Mouse (Mus musculus): ENCODE data around the gene Map1s.

Map1s gene

GRCm38 (mm10) chr8:70941478-70941877 lies 35.7 kb downstream of the Map1s start:
- DNase-seq (ENCODE audit: low read depth): peak; percentile 10

GRCm38 (mm10) chr8:70943187-70943586 lies 37.5 kb downstream of the Map1s start:
- no peak for DNase-seq (ENCODE audit: low read depth)

- DNase-seq (ENCODE audit: low read depth): no peak
Measured at GRCm38 (mm10) chr8:70949847-70950246, 44.1 kb downstream of the Map1s start.

GRCm38 (mm10) chr8:70960703-70961472 lies 55.2 kb downstream of the Map1s start:
- DNase-seq (ENCODE audit: low read depth): no peak

- DNase-seq (ENCODE audit: low read depth): peak; percentile 45
Measured at GRCm38 (mm10) chr8:70964159-70964558, 58.4 kb downstream of the Map1s start.

- DNase-seq (ENCODE audit: low read depth): no peak
Measured at GRCm38 (mm10) chr8:70964861-70965260, 59.1 kb downstream of the Map1s start.
